Mouse (Mus musculus): ENCODE measurements at regions not wholly inside any gene's neighbourhood (a gene's known extent, or its start where the extent isn't known, plus 50 kb on each side); places are given as distances from the start of the nearest gene placed in this dataset.
A peak's percentile ranks its signal among the peaks of the same experiment; 100 is the strongest.

DNA sequence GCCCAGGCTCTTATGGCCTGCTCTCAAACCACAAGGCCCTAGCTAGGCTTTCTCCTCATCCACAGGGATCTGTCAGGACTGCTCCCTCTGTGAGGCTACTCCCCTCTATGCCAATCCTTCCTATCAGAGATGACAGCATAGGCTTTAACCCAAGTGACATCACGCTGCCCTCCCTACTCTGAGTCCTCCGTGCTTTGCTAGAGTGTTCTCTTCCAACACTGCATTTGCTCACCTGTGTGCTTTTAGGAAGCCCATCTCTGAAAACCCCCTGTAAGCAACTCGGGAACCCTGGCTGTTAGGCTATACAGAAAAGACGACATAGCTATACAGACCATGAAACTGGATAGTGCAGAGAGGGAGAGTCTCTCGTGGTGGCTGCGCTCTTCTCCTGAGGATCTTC lies 216.3 kb upstream of the Mkln1 start:
- Histone ChIP-seq H3K4me1 (replicated peaks; ENCODE audit: control insufficient read depth, insufficient read depth, low read length) (peaks cover 3% of the 10 kb centered on the region; the same call in 1 of the 2 replicates), H3K4me3 (replicated peaks; ENCODE audit: low read length) (no peak overlapping the region), H3K36me3 (replicated peaks; ENCODE audit: control insufficient read depth, insufficient read depth) (no peaks in the 10 kb centered on the region), H3K27me3 (ENCODE audit: control insufficient read depth, insufficient read depth, low read length) (no peaks in the 10 kb centered on the region), H3K27ac (no peak overlapping the region), H3K9ac (no peak overlapping the region), H3K9me3 (ENCODE audit: control insufficient read depth, low read length) (no peaks in the 10 kb centered on the region), H3K4me2 (replicated peaks) (no peak overlapping the region)
- WGBS, result 89% methylated on average over 6 of the region's 6 CpGs
- ATAC-seq (ENCODE audit: low FRiP score) (no peak), DNase-seq (ENCODE audit: low spot score) (no peak)

- Histone ChIP-seq H3K27ac (no peak overlapping the region), H3K9ac (no peak overlapping the region), H3K27me3 (ENCODE audit: control insufficient read depth, insufficient read depth, low read length) (no peaks in the 10 kb centered on the region), H3K9me3 (ENCODE audit: control insufficient read depth, low read length) (no peaks in the 10 kb centered on the region), H3K4me2 (replicated peaks) (no peak overlapping the region), H3K36me3 (replicated peaks; ENCODE audit: control insufficient read depth, insufficient read depth) (no peaks in the 10 kb centered on the region), H3K4me1 (replicated peaks; ENCODE audit: control insufficient read depth, insufficient read depth, low read length) (peaks cover 3% of the 10 kb centered on the region; the same call in 1 of the 2 replicates), H3K4me3 (replicated peaks; ENCODE audit: low read length) (no peak overlapping the region)
- no peak for DNase-seq (ENCODE audit: low spot score)
- ATAC-seq (ENCODE audit: low FRiP score), result no peak
- 60% methylated on average over 5 of the region's 5 CpGs for WGBS
These were observed 215.4 kb upstream of the Mkln1 start for GRCm38 (mm10) chr6:31183127-31183526.

DNA sequence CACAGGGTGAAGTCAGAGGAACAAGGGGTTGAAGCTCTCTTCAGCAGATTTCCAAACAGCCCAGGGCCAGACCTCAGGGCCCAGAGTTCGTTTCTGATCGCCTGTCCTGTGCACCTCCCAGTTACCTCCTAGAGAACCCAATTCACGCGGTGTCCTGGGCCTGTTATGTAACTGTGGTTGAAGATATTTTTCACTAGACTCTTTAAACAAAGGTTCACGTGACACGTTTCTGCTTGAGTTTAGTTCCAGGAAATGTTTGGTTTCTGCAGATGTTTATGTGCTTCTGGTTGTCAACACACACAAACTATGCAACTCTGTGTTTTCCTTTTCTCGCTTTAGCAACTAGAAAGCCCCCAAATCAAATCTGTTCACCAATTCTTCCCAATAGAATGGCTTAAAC lies 214.0 kb upstream of the Mkln1 start:
- H3K27ac ChIP-seq, result no peak overlapping the region
- DNase-seq (ENCODE audit: low spot score), result no peak
- no peaks in the 10 kb centered on the region for H3K27me3 ChIP-seq (ENCODE audit: control insufficient read depth, insufficient read depth, low read length)
- no peak overlapping the region for H3K4me3 ChIP-seq (replicated peaks; ENCODE audit: low read length)
- no peak overlapping the region for H3K4me2 ChIP-seq (replicated peaks)
- H3K4me1 ChIP-seq (replicated peaks; ENCODE audit: control insufficient read depth, insufficient read depth, low read length), result peaks cover 3% of the 10 kb centered on the region; the same call in 1 of the 2 replicates
- no peak overlapping the region for H3K9ac ChIP-seq
- ATAC-seq (ENCODE audit: low FRiP score), result no peak
- 92% methylated on average over 7 of the region's 7 CpGs for WGBS
- H3K36me3 ChIP-seq (replicated peaks; ENCODE audit: control insufficient read depth, insufficient read depth), result no peaks in the 10 kb centered on the region
- H3K9me3 ChIP-seq (ENCODE audit: control insufficient read depth, low read length), result no peaks in the 10 kb centered on the region

- Histone ChIP-seq H3K36me3 (replicated peaks; ENCODE audit: control insufficient read depth, insufficient read depth) (no peaks in the 10 kb centered on the region), H3K4me1 (replicated peaks; ENCODE audit: control insufficient read depth, insufficient read depth, low read length) (peaks cover 3% of the 10 kb centered on the region; the same call in 1 of the 2 replicates), H3K9ac (no peak overlapping the region), H3K27me3 (ENCODE audit: control insufficient read depth, insufficient read depth, low read length) (no peaks in the 10 kb centered on the region), H3K27ac (no peak overlapping the region), H3K4me3 (replicated peaks; ENCODE audit: low read length) (no peak overlapping the region), H3K4me2 (replicated peaks) (no peak overlapping the region), H3K9me3 (ENCODE audit: control insufficient read depth, low read length) (no peaks in the 10 kb centered on the region)
- DNase-seq (ENCODE audit: low spot score) (no peak), ATAC-seq (ENCODE audit: low FRiP score) (no peak)
- 70% methylated on average over 2 of the region's 2 CpGs for WGBS
These were observed 213.4 kb upstream of the Mkln1 start for GRCm38 (mm10) chr6:31185151-31185550.

DNA sequence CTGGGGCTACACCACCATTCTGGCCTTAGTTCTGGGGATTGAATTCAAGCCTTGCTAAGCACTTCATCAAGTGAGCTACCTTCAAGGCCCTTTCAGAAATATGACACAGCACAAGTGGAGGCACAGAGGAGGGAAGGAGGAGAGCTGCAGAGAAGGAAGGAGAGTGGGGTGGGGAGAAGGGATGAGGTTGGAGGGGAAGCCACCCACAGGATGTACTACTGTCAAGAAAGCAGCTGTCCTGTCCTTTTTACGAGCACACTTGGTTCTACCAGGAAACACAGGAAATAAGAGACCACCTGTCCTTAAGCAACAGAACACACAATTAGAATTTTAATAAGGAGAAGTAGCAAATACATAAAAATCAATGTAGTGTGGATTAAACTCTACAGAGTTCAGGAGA lies 210.5 kb upstream of the Mkln1 start:
- DNase-seq (ENCODE audit: low spot score), result no peak
- Histone ChIP-seq H3K27ac (no peak overlapping the region), H3K4me2 (replicated peaks) (no peak overlapping the region), H3K27me3 (ENCODE audit: control insufficient read depth, insufficient read depth, low read length) (no peaks in the 10 kb centered on the region), H3K36me3 (replicated peaks; ENCODE audit: control insufficient read depth, insufficient read depth) (no peaks in the 10 kb centered on the region), H3K9me3 (ENCODE audit: control insufficient read depth, low read length) (no peaks in the 10 kb centered on the region), H3K9ac (no peak overlapping the region), H3K4me1 (replicated peaks; ENCODE audit: control insufficient read depth, insufficient read depth, low read length) (peaks cover 3% of the 10 kb centered on the region; the same call in 1 of the 2 replicates), H3K4me3 (replicated peaks; ENCODE audit: low read length) (no peak overlapping the region)
- no peak for ATAC-seq (ENCODE audit: low FRiP score)
- 79% methylated on average over 1 of the region's 1 CpGs for WGBS

- Histone ChIP-seq H3K36me3 (replicated peaks; ENCODE audit: control insufficient read depth, insufficient read depth) (no peaks in the 10 kb centered on the region), H3K27ac (no peak overlapping the region), H3K9ac (no peak overlapping the region), H3K27me3 (ENCODE audit: control insufficient read depth, insufficient read depth, low read length) (no peaks in the 10 kb centered on the region), H3K4me3 (replicated peaks; ENCODE audit: low read length) (no peak overlapping the region), H3K9me3 (ENCODE audit: control insufficient read depth, low read length) (no peaks in the 10 kb centered on the region), H3K4me1 (replicated peaks; ENCODE audit: control insufficient read depth, insufficient read depth, low read length) (peaks cover 3% of the 10 kb centered on the region; the same call in 1 of the 2 replicates), H3K4me2 (replicated peaks) (no peak overlapping the region)
- no peak for ATAC-seq (ENCODE audit: low FRiP score)
- DNase-seq (ENCODE audit: low spot score), result peak; percentile 50
- WGBS, result 55% methylated on average over 7 of the region's 7 CpGs
These were observed 209.5 kb upstream of the Mkln1 start for GRCm38 (mm10) chr6:31189060-31189459.

- Histone ChIP-seq H3K4me1 (replicated peaks; ENCODE audit: control insufficient read depth, insufficient read depth, low read length) (peaks cover 3% of the 10 kb centered on the region; the same call in 1 of the 2 replicates), H3K36me3 (replicated peaks; ENCODE audit: control insufficient read depth, insufficient read depth) (no peaks in the 10 kb centered on the region), H3K9me3 (ENCODE audit: control insufficient read depth, low read length) (no peaks in the 10 kb centered on the region), H3K9ac (no peak overlapping the region), H3K27me3 (ENCODE audit: control insufficient read depth, insufficient read depth, low read length) (no peaks in the 10 kb centered on the region), H3K27ac (no peak overlapping the region), H3K4me3 (replicated peaks; ENCODE audit: low read length) (no peak overlapping the region), H3K4me2 (replicated peaks) (no peak overlapping the region)
- 83% methylated on average over 5 of the region's 5 CpGs for WGBS
- ATAC-seq (ENCODE audit: low FRiP score) (no peak), DNase-seq (ENCODE audit: low spot score) (no peak)
These were observed 208.5 kb upstream of the Mkln1 start for GRCm38 (mm10) chr6:31190070-31190469.

- no peak overlapping the region for H3K4me3 ChIP-seq (replicated peaks; ENCODE audit: low read length)
- peak; percentile 81 for DNase-seq (ENCODE audit: low spot score)
- no peak overlapping the region for H3K9ac ChIP-seq
- no peak for ATAC-seq (ENCODE audit: low FRiP score)
- H3K4me2 ChIP-seq (replicated peaks), result no peak overlapping the region
- peaks cover 3% of the 10 kb centered on the region; the same call in 1 of the 2 replicates for H3K4me1 ChIP-seq (replicated peaks; ENCODE audit: control insufficient read depth, insufficient read depth, low read length)
- H3K27ac ChIP-seq, result no peak overlapping the region
- no peaks in the 10 kb centered on the region for H3K9me3 ChIP-seq (ENCODE audit: control insufficient read depth, low read length)
- H3K27me3 ChIP-seq (ENCODE audit: control insufficient read depth, insufficient read depth, low read length), result no peaks in the 10 kb centered on the region
- 55% methylated on average over 5 of the region's 5 CpGs for WGBS
- no peaks in the 10 kb centered on the region for H3K36me3 ChIP-seq (replicated peaks; ENCODE audit: control insufficient read depth, insufficient read depth)
These were observed 207.7 kb upstream of the Mkln1 start for GRCm38 (mm10) chr6:31190628-31191373.

DNA sequence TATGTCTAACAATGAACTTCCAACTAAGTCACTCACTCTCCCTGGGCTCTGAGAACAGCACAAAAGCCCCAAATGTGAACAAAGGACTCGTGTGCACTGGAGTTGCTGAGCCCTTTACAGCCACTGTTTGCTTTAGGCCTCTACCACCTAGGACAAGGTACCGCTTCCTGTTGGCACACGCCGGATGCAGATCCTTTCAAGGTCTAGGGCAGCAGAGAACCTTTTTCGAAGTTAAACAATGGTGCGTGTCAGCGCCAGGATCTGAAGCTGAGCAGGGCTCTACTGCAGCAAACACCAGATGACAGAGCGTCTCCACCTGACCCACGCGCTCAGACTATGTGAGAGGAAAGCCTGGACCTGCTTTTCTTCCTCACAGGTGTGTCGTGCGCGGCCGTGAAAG lies 207.0 kb upstream of the Mkln1 start:
- DNase-seq (ENCODE audit: low spot score), result no peak
- WGBS, result 89% methylated on average over 14 of the region's 14 CpGs
- H3K4me2 ChIP-seq (replicated peaks), result no peak overlapping the region
- no peaks in the 10 kb centered on the region for H3K27me3 ChIP-seq (ENCODE audit: control insufficient read depth, insufficient read depth, low read length)
- H3K9me3 ChIP-seq (ENCODE audit: control insufficient read depth, low read length), result no peaks in the 10 kb centered on the region
- H3K27ac ChIP-seq, result no peak overlapping the region
- no peaks in the 10 kb centered on the region for H3K4me1 ChIP-seq (replicated peaks; ENCODE audit: control insufficient read depth, insufficient read depth, low read length)
- H3K9ac ChIP-seq, result no peak overlapping the region
- no peak for ATAC-seq (ENCODE audit: low FRiP score)
- no peaks in the 10 kb centered on the region for H3K36me3 ChIP-seq (replicated peaks; ENCODE audit: control insufficient read depth, insufficient read depth)
- H3K4me3 ChIP-seq (replicated peaks; ENCODE audit: low read length), result no peak overlapping the region
